Mouse (Mus musculus): ENCODE measurements around the gene 9030025P20Rik.
A peak's percentile ranks its signal among the peaks of the same experiment; 100 is the strongest.
"Not testable (repeated sequence)": the region's sequence is repeated elsewhere in the genome, so short reads cannot be mapped to it uniquely, and the experiment has no call there.

9030025P20Rik gene

DNA sequence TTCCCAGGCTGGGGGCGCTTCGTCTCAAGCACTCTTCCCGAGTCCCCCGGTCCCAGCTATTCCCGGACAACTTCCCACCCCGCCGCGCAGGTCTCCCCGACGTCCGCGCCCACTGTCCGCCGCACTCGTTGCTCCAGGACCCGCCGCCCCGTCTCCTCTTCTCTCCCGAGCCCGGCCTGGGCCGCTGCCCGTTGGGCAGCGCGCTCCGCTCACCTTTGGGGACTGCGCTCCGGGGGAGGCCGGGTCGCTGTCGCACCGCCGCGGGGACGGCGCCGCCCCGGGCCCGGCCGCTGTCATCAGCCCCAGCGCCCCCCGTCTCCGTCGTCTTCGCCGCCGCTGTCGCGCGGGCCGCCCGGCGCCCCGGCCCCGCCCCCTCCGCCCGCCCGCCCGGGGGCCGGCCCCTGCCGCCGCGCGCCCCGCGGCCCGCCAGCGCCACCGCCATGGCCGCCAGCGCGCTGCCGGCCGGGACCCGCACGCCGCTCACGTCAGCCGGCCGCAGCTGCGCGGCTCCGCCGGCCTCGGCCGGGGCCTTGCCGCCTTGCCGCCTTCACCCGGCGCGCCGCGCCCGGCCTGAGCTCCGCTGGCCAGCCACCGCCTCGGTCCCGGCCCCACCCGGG is 14.4 kb downstream of the 9030025P20Rik start:
- DNase-seq = not testable (repeated sequence)

DNA sequence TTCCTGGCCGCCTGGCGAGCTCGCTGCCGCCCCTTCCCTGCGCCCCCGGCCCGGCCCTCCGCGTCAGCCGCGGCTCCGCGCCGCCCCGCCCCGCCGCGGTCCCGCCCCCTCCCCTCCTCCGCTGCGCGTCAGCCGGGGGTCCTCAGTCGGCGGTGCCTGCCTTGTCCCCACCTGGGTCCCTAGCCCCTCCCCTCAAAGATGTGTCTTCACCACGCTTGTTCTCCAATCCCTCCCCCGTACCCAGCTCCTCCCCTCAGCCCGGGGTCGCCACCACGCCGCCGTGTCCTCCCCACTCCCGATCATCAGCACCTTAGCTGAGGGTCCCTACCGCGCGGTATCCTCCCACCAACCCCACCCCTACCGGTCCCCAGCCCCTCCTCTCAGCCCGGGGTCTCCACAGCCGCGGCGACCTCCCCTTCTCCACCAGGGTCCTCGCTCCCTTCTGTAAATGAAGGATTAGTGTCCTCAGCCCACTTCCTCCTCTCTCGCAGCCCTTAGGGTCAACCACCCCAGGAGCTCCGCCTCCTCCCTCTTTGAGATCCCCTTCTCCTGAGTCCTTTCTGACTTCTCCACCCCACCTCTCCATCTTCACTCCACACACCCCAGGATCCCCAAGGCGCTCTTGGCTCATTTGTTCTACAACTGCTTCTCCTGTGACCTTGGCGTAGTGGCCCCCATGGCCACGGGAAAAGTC is 15.0 kb downstream of the 9030025P20Rik start:
- not testable (repeated sequence) for DNase-seq

DNA sequence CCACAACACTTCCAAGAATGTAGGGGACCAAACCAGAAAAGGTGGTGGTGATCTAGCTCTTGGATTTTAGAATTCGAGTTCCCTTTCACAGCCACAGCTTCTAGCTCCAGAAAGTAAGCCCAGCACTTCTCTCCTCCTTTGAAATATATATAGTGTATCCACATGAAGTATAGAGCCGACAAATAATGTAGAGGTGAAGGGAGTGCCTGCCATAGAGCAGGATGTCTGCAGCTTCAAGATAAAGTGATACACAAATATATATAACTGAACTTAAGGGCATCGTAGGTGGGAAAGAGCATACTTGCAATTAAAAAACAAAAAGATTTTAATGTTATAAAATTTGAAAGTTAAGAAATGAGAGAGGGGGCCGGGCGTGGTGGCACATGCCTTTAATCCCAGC is 15.9 kb downstream of the 9030025P20Rik start:
- not testable (repeated sequence) for DNase-seq

DNA sequence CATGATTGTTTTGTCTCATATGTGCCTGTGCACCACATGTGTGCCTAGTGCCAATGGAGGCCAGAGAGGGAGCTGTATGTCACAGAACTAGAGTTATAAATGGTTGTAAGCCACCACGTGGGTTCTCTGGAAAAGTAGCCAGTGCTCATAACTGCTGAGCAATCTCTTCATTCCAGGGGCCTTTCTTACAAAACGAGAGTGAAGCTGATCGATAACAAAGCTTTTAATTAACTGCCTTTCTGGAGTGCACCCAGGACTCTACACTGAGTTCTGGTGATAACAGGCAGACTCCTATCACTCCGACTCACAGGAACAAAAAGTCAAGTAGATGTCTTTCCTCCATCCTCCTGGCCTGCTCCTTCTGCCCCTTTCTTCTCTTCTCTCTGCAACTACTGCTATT is 21.8 kb downstream of the 9030025P20Rik start:
- DNase-seq = not testable (repeated sequence)

DNA sequence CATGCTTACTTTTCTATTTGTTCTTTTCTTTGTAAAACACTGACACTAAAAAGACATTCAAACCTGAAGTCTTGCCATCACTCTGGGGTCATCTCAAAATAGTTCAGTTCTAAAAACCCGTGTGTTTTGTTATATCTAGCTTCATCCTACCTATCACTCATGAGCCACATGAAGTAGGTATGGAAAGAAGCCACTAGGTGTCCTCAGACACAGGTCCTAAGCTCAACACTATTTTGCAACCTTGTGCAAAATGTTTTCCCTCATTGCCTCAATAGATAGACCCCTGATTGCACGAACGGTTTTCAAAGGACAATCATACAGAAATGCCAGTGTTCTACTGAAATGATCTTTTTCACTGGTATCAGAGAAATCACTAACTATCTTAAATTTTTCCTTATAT is 30.8 kb downstream of the 9030025P20Rik start:
- DNase-seq = not testable (repeated sequence)

DNA sequence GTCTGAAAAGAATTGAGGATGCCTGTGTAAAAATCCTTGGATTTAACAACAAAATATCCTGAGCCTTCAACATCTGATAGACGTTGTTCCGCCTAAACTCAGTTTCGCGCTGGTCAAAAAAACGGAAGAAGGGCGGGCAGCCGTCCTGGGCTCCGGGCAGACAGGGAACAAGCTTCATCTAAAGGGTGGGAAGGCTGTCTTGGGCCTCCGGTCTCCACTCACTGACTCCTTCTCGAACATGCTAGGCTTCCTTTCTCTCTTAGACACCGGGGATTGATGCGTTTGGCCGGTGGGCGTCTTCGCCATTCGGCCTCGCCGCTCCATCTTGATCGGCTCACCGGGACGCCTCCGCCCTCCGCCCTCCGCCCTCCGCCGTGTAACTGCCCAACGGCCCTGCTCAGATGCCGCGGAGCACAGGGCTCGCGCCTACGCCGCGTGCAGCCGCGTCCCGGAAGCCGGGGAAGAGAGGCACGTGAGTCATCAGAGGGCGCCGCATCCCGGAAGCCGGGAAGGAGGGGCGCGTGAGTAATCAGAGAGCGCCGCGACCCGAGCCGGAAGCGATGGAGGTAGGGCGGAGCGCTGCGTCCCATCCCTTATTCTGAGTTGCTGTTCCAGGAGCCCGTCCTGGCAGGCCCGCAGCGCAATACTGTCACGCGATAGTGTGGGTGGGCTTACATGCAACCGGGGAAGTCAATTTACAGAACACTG is 31.6 kb downstream of the 9030025P20Rik start, which contains the start of gene Gm3435:
TSS of gene Gm3435 (plus strand) at position 471 of the 708 bp plus-strand sequence.
- not testable (repeated sequence) for DNase-seq

DNA sequence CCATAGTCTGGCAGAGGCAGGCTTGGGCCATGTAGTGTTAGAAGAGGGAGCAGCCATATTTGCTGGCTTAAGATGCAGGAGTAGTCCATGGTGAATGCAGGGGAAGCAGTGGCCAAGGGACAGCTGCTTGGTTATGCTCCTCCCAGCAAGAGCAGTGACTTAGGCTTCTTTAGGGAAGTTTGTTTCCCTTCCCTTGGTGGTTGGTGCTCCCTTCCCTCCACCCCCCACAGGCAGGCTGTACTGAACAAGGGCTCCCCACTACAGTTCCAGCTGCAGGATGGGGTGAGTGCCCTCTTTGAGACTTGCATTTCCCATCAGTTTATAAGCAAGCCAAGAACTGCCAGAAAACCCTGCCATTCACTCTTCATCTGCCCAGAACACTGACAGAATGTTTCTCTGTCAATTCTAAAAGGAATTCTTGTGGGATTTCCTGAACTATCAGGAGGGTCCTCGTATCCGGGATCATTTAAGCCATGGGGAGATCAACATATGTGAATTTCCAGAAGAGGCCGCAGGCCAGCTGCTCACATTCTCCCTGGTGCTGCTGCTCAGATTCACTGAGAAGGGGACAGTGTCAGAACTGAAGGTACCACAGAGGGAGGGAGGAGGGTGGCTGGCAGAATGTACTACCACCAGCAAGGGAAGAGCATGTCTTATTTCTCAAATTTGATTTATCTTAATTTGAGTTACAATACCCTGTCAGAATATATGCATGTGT is 43.4 kb downstream of the 9030025P20Rik start:
- peak; percentile 5 to 9 for DNase-seq

DNA sequence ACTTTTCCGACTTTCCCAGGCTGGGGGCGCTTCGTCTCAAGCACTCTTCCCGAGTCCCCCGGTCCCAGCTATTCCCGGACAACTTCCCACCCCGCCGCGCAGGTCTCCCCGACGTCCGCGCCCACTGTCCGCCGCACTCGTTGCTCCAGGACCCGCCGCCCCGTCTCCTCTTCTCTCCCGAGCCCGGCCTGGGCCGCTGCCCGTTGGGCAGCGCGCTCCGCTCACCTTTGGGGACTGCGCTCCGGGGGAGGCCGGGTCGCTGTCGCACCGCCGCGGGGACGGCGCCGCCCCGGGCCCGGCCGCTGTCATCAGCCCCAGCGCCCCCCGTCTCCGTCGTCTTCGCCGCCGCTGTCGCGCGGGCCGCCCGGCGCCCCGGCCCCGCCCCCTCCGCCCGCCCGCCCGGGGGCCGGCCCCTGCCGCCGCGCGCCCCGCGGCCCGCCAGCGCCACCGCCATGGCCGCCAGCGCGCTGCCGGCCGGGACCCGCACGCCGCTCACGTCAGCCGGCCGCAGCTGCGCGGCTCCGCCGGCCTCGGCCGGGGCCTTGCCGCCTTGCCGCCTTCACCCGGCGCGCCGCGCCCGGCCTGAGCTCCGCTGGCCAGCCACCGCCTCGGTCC is 45.7 kb downstream of the 9030025P20Rik start:
- DNase-seq = not testable (repeated sequence)

DNA sequence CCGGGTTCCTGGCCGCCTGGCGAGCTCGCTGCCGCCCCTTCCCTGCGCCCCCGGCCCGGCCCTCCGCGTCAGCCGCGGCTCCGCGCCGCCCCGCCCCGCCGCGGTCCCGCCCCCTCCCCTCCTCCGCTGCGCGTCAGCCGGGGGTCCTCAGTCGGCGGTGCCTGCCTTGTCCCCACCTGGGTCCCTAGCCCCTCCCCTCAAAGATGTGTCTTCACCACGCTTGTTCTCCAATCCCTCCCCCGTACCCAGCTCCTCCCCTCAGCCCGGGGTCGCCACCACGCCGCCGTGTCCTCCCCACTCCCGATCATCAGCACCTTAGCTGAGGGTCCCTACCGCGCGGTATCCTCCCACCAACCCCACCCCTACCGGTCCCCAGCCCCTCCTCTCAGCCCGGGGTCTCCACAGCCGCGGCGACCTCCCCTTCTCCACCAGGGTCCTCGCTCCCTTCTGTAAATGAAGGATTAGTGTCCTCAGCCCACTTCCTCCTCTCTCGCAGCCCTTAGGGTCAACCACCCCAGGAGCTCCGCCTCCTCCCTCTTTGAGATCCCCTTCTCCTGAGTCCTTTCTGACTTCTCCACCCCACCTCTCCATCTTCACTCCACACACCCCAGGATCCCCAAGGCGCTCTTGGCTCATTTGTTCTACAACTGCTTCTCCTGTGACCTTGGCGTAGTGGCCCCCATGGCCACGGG is 46.4 kb downstream of the 9030025P20Rik start:
- DNase-seq = not testable (repeated sequence)

DNA sequence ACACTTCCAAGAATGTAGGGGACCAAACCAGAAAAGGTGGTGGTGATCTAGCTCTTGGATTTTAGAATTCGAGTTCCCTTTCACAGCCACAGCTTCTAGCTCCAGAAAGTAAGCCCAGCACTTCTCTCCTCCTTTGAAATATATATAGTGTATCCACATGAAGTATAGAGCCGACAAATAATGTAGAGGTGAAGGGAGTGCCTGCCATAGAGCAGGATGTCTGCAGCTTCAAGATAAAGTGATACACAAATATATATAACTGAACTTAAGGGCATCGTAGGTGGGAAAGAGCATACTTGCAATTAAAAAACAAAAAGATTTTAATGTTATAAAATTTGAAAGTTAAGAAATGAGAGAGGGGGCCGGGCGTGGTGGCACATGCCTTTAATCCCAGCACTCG is 47.2 kb downstream of the 9030025P20Rik start:
- not testable (repeated sequence) for DNase-seq

DNA sequence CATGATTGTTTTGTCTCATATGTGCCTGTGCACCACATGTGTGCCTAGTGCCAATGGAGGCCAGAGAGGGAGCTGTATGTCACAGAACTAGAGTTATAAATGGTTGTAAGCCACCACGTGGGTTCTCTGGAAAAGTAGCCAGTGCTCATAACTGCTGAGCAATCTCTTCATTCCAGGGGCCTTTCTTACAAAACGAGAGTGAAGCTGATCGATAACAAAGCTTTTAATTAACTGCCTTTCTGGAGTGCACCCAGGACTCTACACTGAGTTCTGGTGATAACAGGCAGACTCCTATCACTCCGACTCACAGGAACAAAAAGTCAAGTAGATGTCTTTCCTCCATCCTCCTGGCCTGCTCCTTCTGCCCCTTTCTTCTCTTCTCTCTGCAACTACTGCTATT is 53.1 kb downstream of the 9030025P20Rik start:
- DNase-seq = not testable (repeated sequence)

DNA sequence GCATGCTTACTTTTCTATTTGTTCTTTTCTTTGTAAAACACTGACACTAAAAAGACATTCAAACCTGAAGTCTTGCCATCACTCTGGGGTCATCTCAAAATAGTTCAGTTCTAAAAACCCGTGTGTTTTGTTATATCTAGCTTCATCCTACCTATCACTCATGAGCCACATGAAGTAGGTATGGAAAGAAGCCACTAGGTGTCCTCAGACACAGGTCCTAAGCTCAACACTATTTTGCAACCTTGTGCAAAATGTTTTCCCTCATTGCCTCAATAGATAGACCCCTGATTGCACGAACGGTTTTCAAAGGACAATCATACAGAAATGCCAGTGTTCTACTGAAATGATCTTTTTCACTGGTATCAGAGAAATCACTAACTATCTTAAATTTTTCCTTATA is 62.2 kb downstream of the 9030025P20Rik start:
- not testable (repeated sequence) for DNase-seq

Data from cerebellum, postnatal 25 days (tissue).